Mouse (Mus musculus) heart, postnatal 0 days (tissue): ENCODE results near the gene Wdr38.

Experiments used
- CTCF ChIP-seq: IDR thresholded peaks from 2 replicates; pipeline ENCODE4 v1.5.1; 2016; ENCODE audit warnings: antibody characterized with exemption, control low read depth, low read depth
- EP300 ChIP-seq: IDR thresholded peaks from 2 replicates; pipeline ENCODE4 v1.6.1; 2016; ENCODE audit warnings: antibody characterized with exemption, low read depth

DNA sequence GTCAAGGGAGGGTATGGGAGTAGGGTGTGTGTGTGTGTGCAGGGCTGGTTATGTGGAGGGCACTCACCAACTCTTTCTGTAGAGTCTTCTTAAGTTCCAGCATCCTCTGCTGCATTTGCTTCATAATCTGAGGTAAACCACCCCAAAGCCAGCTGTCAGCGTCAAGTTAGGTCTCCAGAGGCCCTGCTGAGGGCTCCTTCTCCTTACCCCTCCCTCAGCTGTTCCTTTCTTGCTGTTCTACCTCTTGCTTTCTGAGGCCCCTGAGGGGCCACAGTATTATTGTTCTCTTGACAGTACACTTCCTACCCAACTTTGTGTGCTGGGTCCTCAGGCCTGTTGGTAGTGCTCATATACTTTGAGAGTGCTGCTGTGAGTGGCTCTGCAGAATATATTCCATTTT is 22.7 kb downstream of the Wdr38 start:
- TF ChIP-seq CTCF (no peak), EP300 (no peak)
